Mouse (Mus musculus) lung, postnatal 14 days (tissue): ENCODE measurements at regions not wholly inside any gene's neighbourhood (a gene's known extent, or its start where the extent isn't known, plus 50 kb on each side); places are given as distances from the start of the nearest gene placed in this dataset.

Experiments
- DNase-seq: peaks from one replicate; pipeline ENCODE4 v3.0.0; 2021

DNA sequence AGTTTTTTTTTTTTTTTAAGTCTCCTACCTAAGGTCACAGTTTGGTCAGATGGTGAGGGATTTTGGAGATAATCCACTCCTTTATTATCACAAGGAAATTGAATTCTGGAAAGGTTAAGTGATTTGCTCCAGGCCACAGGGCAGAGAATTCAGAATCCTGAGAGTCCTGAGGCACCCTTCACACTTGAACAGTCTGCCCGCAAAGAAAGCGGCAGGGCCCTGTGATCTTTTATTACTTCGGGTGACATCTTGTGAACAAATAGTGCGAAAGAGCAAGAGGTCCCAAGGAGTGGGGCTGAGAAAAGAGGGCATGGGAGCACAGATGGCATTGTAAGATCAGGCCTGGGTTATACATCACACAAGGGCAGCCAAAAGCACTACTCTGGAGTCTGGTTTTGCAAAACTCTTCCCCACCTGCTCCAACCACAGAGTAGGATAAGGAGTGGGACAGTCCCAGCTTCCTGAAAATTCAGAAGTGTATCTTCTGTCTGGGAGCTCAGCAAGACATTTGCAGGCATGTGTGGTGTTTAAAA is 150.5 kb upstream of the Wdr11 start:
- DNase-seq = no peak

- peak; percentile 69 for DNase-seq
Observed at GRCm38 (mm10) chr7:129469496-129469895, 122.2 kb upstream of the Wdr11 start.

GRCm38 (mm10) chr7:129483736-129484135 is 107.9 kb upstream of the Wdr11 start:
- no peak for DNase-seq

GRCm38 (mm10) chr7:129506894-129507293 is 84.8 kb upstream of the Wdr11 start:
- peak; percentile 27 for DNase-seq

DNA sequence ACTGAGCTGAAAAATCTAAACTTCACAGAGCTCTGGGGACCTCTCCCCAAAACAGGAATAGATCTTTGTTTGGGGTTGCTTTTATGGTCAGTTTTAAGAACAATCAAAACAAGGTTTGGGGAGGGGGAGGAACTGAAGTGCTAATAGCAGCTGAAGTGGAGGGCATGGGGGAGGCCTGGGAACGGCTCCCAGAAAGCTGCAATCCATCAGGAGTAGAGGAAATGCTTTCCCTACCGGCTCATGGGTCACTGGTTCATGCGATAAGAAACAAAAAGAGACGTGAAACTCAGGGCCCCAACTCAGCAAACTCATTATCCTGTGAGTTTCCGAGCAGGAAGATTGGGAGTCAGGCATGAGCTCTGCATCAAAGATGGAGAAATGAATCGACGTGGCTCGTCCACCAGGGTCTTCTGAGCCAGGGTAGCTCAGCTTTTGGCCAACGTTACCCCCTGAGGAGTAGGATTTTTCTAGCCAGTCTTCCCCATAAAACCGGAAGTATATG is 82.0 kb upstream of the Wdr11 start:
- no peak for DNase-seq

DNA sequence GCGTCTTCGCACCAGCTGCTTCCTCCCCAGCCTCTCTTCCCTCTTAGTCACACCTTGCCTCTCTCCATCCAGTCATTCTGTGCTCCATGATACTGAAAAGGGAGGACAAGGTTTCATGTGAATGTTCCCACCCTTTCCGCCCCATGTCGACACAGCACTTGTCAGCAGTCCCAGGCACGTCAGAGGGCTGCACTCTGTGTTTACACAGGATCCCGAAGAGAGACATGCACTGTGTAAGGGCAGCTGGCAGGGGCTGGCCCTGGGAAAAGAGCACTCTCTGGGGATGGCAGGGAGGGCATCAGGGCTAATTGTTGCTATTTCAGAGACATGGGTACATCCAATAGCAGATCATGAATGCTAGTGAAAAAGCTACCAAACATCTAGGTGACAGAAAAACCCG is 77.0 kb upstream of the Wdr11 start:
- DNase-seq = no peak

- no peak for DNase-seq
Observed at GRCm38 (mm10) chr7:129524369-129524915, 67.2 kb upstream of the Wdr11 start.

GRCm38 (mm10) chr7:129525985-129526384 is 65.7 kb upstream of the Wdr11 start:
- peak; percentile 10 for DNase-seq

GRCm38 (mm10) chr7:129528263-129528662 is 63.4 kb upstream of the Wdr11 start:
- no peak for DNase-seq

GRCm38 (mm10) chr7:129533366-129533905 is 58.2 kb upstream of the Wdr11 start:
- no peak for DNase-seq
